Comparison of ENCODE assay signal across 17 mouse cellular contexts in genomic region chr3:52520609-52520947, GRCm38 (mm10).
DNase-seq lines count a peak whose midpoint lies in the region; ATAC-seq and TF ChIP-seq lines count a peak whose summit lies in the region.
"Had no signal": no experiment of that assay in that cellular context is flagged by ENCODE, and none has a peak within 500 bp of the region (broad histone marks: within the 10 kb centered on the region; RNA-seq: fewer than 3 reads in every experiment).

No protein-coding gene starts in this region.

- no peak overlapping the region for H3K4me2 ChIP-seq in limb, embryonic 14.5 days (replicated peaks; ENCODE audit: low read depth, low read length, severe bottlenecking)
- H3K4me2 ChIP-seq: hindbrain, embryonic 12.5 days; limb, embryonic 12.5 days; neural tube, embryonic 13.5 days had no signal

- no peak for DNase-seq in frontal cortex, postnatal 14 days (ENCODE audit: low spot score in 2 of 2)
- DNase-seq in layer of hippocampus, adult 2 months (ENCODE audit: low spot score in 2 of 2) = no peak
- no peak for DNase-seq in layer of hippocampus, adult 9-11 months
- DNase-seq in adipocyte (ENCODE audit: low spot score) (peak; percentile 29), liver (no peak)
- no peak for DNase-seq in limb, embryonic 14.5 days (ENCODE audit: low spot score)
- no peak for DNase-seq in spleen, postnatal 36 days (ENCODE audit: low spot score in 2 of 2)
- DNase-seq: adrenal gland, adult 8-10 months; cerebellum, adult 9-11 months; kidney, adult 11 months; kidney, postnatal 25 days; spleen, adult 18-20 months had no signal

- H3K4me3 ChIP-seq in layer of hippocampus, adult 2 months = no peak overlapping the region
- H3K4me3 ChIP-seq in limb, embryonic 14.5 days (replicated peaks; ENCODE audit: low read length) = no peak overlapping the region
- H3K4me3 ChIP-seq: hindbrain, embryonic 12.5 days; limb, embryonic 12.5 days; neural tube, embryonic 13.5 days had no signal

- H3K9ac ChIP-seq in limb, embryonic 14.5 days (ENCODE audit: low read depth, low read length, severe bottlenecking) = no peak overlapping the region
- H3K9ac ChIP-seq: hindbrain, embryonic 12.5 days; limb, embryonic 12.5 days; neural tube, embryonic 13.5 days had no signal

- TF ChIP-seq POLR2A in limb, embryonic 14.5 days (IDR thresholded peaks at IDR 0.05; ENCODE audit: borderline replicate concordance, extremely low read depth, insufficient read depth, insufficient read length) = no peak

- TF ChIP-seq CTCF in layer of hippocampus, adult 2 months (conservative IDR thresholded peaks at IDR 0.05) = no peak

- peak; percentile 55; the same call in 1 of the 2 replicates for ATAC-seq in frontal cortex, adult (ENCODE audit: low TSS enrichment)
- ATAC-seq in limb, embryonic 14.5 days (ENCODE audit: low FRiP score, low read depth) = peak; percentile 23; the same call in 1 of the 2 replicates

- no peaks in the 10 kb centered on the region for H3K36me3 ChIP-seq in limb, embryonic 14.5 days (ENCODE audit: control insufficient read depth, insufficient read depth, low read length)
- H3K36me3 ChIP-seq: hindbrain, embryonic 12.5 days; limb, embryonic 12.5 days; neural tube, embryonic 13.5 days had no signal

- H3K27me3 ChIP-seq in limb, embryonic 14.5 days (ENCODE audit: control insufficient read depth, insufficient read depth, low read length) = no peaks in the 10 kb centered on the region
- H3K27me3 ChIP-seq: hindbrain, embryonic 12.5 days; limb, embryonic 12.5 days; neural tube, embryonic 13.5 days had no signal

- WGBS in limb, embryonic 14.5 days = 29% methylated on average over 4 of the region's 4 CpGs

- 0 out of 2 replicates have a peak overlapping the region, but pooled peaks have one; percentile 52 for H3K27ac ChIP-seq in layer of hippocampus, adult 2 months
- no peak overlapping the region for H3K27ac ChIP-seq in limb, embryonic 14.5 days (replicated peaks; ENCODE audit: low read depth, low read length)
- H3K27ac ChIP-seq: hindbrain, embryonic 12.5 days; neural tube, embryonic 13.5 days; stomach, postnatal 0 days had no signal

- H3K9me3 ChIP-seq in limb, embryonic 14.5 days (ENCODE audit: control insufficient read depth, low read length) = no peaks in the 10 kb centered on the region
- H3K9me3 ChIP-seq: hindbrain, embryonic 12.5 days; limb, embryonic 12.5 days; neural tube, embryonic 13.5 days had no signal

- H3K4me1 ChIP-seq in limb, embryonic 14.5 days (ENCODE audit: control insufficient read depth, insufficient read depth, low read length) = no peaks in the 10 kb centered on the region
- H3K4me1 ChIP-seq: hindbrain, embryonic 12.5 days; neural tube, embryonic 13.5 days had no signal
